Mouse (Mus musculus): ENCODE results near the gene Tigd4. TPM values are rescaled to one million over a fixed set of nuclear protein-coding genes. Genes with fewer than 3 reads are reported as not detected.

Gene Tigd4
- polyA plus RNA-seq, 1 experiment: not detected

DNA sequence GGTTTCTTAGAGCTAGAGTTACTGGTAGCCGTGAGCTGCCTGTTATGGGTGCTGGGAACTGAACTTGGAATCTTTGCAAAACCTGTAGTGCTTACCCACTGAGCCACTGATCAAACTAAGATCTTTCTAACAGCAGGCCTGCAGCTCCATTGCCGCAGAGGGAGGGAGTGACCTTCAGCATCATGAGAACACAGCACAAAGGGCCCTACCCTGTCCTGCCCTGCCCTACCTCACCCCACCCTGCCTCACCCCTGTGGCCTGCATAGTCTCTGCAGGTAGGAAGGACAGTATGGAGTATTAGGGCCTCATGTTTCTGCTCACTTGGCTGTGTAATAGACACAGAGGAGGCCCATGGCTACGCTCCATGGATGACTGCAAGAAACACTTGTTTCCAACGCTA lies 45.5 kb downstream of the Tigd4 start:
- no peak for TF ChIP-seq GATA1 (IDR thresholded peaks at IDR 0.05; ENCODE audit: low read length)

DNA sequence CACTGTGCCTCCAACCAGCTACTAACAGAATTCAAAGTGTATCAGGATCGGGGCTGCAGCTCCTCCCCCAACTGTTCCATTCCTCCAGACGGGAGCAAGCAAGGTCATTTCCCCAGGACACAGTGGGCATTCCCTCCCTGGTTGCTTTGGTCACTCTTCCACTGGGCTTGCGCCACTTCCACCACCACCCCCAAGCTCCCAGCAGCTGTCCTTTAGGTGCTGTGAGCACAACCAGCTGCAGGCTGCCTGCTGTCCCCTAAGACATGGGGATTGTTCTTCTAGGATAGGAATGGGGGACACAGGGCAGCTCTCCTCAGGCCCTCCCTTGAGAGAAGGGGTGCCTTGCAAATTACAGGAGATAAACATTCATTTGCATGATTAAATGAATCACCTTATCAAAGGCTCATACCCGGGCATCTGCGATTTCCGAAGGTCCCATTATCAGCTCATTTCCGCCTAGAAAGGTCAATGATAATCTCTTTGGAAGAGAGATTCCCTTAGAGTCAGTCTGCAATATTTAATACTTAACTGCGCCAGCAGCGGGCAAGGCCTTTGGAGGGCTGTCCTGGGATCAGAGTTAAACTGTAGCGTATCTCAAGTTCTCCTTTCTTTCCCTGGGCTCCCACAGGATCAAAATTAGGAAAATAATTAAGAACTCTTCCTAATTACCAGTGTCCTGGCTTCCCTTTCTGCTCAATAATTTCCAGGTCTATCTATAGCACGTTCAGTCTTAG lies 46.6 kb downstream of the Tigd4 start:
- TF ChIP-seq GATA1 (IDR thresholded peaks at IDR 0.05; ENCODE audit: low read length): no peak

DNA sequence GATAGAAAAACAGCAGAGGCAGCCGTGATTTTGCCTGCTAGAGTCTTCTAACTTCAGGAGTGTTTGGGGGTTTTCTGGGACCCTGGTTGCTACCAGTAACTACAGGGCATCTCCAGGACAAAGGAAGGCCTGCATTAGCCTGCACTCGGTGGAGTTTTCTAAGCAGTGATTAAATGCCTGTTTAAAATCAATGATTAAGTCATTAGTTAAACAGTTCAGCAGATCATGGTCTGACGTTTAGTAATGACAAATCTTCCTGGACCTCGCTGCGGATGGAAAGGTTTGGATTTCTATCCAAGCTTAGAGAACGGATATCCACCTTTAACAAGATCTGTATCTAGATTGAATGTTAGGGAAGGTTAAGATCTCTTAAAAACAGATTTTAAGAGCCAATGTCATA lies 47.2 kb downstream of the Tigd4 start:
- no peak for TF ChIP-seq GATA1 (IDR thresholded peaks at IDR 0.05; ENCODE audit: low read length)

DNA sequence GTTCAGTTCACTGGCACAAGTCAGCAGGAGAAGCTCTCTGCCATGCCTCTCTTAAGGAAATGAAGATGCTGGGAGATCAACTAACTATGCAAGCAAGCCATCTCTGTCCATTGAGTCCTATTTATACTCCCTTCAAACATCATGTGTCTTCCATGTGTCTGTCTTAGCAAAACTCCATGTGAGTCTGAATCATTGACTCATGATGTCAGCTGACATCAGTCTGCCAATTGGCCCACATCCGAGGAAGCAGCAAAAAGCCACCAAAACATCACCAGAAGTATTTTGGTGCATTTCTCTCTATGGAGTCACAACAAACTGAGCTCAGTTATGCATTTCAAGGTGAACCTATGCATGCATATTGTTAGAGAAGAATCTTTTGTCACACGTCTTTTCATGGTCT lies 48.0 kb downstream of the Tigd4 start:
- TF ChIP-seq GATA1 (IDR thresholded peaks at IDR 0.05; ENCODE audit: low read length): no peak

DNA sequence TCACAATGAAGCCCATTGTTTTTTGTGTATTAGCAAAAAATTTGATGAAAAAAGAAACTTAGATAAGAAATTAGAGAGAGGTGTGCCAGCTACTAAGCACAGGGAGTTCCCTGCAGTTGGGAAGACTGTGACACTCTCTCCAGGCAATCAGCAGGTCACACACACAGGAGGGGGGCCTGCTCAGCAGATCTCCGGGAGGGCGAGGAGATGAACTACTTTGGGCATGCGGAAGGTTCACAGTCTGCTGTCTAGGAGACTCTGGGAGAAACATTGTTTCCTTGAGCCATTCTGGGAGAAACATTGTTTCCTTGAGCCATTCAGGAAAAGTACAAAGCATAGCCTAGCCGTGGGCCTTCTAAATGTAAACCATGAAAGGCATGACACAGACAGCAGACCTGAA lies 49.6 kb downstream of the Tigd4 start:
- no peak for TF ChIP-seq GATA1 (IDR thresholded peaks at IDR 0.05; ENCODE audit: low read length)

DNA sequence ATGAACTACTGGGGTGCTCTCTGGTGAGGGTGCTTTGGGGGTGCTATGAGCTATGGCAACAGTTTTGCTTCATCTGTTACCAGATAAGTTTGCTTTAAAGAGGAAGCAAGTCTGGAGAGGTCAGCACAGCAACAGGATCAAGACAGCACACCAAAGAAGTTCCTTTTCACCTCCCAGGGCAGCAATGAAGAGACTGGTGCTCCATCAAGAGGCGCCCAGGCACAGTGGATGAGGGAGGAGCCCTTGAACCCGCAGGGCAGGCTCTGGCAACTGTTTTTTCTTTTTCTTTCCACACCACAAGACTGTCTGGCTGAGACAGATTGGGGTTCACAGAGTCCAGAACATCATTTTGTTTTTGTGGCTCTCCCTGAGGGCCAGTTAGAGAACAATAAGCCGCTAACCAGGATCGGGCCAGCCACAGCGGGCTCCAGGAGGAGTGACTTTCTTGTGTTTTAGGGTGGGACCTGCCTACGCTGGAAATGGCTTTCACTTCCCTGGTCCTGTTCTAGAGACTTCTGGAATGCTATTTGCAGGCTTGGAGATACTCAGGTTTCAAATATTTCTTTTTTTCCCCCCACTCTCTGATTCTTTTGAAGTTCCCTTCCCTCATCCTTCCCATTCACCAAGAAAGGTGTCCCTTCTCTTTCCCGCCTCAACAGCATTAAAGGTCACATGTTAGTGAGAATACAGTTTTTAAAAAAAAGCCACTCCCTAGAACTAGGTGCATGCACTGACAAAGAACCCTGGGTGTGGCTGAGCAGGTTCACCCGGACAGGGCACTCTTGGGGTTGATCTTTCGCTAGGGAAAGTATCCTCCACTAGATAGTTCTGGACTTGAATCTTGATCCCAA lies 52.0 kb downstream of the Tigd4 start:
- TF ChIP-seq GATA1 (IDR thresholded peaks at IDR 0.05; ENCODE audit: low read length): no peak

DNA sequence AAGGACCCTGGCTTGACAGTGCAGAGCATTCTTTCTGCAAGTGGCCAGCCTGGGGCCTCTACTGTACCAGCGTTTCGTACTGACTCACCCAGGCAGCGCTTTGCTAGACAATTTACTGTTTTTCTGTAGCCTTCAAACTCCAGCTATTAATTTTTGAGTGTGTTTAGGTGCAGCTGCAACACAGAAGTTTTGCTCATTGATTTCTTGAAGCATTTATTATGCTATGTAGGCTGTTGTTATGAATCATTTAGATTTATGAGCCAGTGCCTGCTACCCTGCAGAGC lies 52.6 kb downstream of the Tigd4 start:
- TF ChIP-seq GATA1 (IDR thresholded peaks at IDR 0.05; ENCODE audit: low read length): no peak

DNA sequence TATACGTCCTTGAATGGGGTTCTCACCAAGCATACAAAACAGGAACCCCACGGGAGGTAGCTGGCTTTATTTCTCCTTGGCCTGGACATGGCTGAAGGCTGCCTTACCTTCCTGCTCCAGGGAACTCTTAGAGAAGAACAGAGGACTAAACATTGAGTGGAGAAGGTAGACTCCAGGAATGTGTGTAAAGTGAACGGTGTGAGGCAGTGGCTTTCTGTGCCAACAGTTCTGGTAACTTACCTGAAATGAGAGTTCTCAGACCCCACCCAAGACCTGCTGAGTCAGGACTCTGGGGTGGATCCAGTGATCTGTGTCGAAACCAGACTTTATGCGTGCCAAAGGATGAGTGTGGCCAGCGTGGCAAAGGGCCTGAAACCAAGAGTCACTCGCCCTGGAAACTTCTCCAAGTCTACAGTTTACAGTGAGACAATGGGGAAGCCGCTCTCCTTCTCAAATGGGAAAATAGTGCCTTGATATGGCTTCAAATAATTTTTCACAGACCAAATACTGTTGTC lies 53.0 kb downstream of the Tigd4 start:
- TF ChIP-seq GATA1 (IDR thresholded peaks at IDR 0.05; ENCODE audit: low read length): no peak

Other genes starting within 250 kb of the Tigd4 start
- gene Fhdc1, start 113.1 kb upstream of the Tigd4 start, polyA plus RNA-seq (2012): 4.1 and 5.2 TPM in 2 replicates
- 22.6 and 26.6 TPM in 2 replicates for gene Arfip1, start 10.9 kb upstream of the Tigd4 start, polyA plus RNA-seq (2012)
- gene Tmem154, start 72.6 kb downstream of the Tigd4 start, polyA plus RNA-seq (2012): not detected in 2 replicates
- 4.8 and 4.9 TPM in 2 replicates for gene Fbxw7, start 221.7 kb downstream of the Tigd4 start, polyA plus RNA-seq (2012)

Data from G1E-ER4 (cell line).